Comparison of ENCODE assay signal across 9 mouse cellular contexts in the genomic region with DNA sequence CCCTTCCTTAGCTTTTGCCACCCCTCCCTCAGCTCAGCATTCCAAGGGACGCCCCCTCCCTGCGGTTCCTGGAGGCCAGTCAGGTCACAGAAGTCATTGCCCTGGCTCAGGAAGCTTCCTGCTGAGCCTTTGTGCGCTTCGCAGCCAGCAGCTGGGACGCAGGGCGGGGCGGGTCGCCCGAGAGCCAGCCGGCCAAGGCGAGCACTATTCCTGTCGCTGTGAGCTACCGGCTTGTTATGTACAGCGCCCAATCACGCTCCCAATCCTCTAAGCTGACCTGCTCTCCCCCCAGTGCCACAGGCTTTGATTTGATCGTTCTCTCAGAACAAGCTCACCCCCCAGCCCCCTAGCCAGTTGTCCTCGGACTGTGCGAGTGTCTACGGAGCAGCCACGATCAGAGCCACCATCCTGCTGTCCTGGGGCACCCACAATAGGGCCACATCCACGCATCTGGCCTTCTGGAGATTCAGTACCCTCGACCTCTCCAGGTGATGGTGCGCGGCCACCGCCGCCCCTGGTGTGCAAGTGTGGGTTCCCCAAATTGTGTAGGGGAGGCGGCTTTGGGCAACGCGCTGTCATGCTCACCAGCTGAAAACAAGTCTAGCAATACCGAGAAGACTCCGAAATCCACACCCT. TPM values are rescaled to one million over a fixed set of nuclear protein-coding genes. Genes with fewer than 3 reads are reported as not detected.
DNase-seq lines count a peak whose midpoint lies in the region; ATAC-seq lines count a peak whose summit lies in the region.
"Had no signal": no experiment of that assay in that cellular context is flagged by ENCODE, and none has a peak within 500 bp of the region (broad histone marks: within the 10 kb centered on the region; RNA-seq: fewer than 3 reads in every experiment).

No protein-coding gene starts in this region.

- H3K27me3 ChIP-seq in kidney, embryonic 16.5 days (ENCODE audit: insufficient read depth, low read length), result peaks cover 4% of the 10 kb centered on the region; the same call in 1 of the 2 replicates
- no peaks in the 10 kb centered on the region for H3K27me3 ChIP-seq in neural tube, embryonic 15.5 days (replicated peaks)

- H3K27ac ChIP-seq in kidney, embryonic 16.5 days (ENCODE audit: low read length), result no peak overlapping the region
- H3K27ac ChIP-seq in neural tube, embryonic 15.5 days (replicated peaks), result no peak overlapping the region

- H3K4me2 ChIP-seq in kidney, embryonic 16.5 days (replicated peaks; ENCODE audit: low read depth, low read length), result peak overlapping the region; percentile 63
- H3K4me2 ChIP-seq in neural tube, embryonic 15.5 days, result peak overlapping the region; percentile 56

- no peaks in the 10 kb centered on the region for H3K9me3 ChIP-seq in kidney, embryonic 16.5 days (ENCODE audit: low read length)
- H3K9me3 ChIP-seq in neural tube, embryonic 15.5 days (replicated peaks), result no peaks in the 10 kb centered on the region

- no peaks in the 10 kb centered on the region for H3K4me1 ChIP-seq in kidney, embryonic 16.5 days (ENCODE audit: insufficient read depth, low read length)
- peaks cover 7% of the 10 kb centered on the region for H3K4me1 ChIP-seq in neural tube, embryonic 15.5 days

- ATAC-seq in kidney, embryonic 16.5 days (ENCODE audit: low FRiP score, low TSS enrichment), result peak; percentile 79
- peak; percentile 48; the same call in 1 of the 2 replicates for ATAC-seq in common myeloid progenitor, adult 5-6 weeks (replicated peaks; ENCODE audit: low read depth, poor library complexity, severe bottlenecking)
- ATAC-seq in neural tube, embryonic 15.5 days (ENCODE audit: low FRiP score), result peak; percentile 67
- ATAC-seq in CD4-positive, CD25-positive, alpha-beta regulatory T cell, adult 4 months, result no peak

- H3K9ac ChIP-seq in kidney, embryonic 16.5 days (replicated peaks; ENCODE audit: low read length), result no peak overlapping the region
- no peak overlapping the region for H3K9ac ChIP-seq in neural tube, embryonic 15.5 days (replicated peaks)

- H3K36me3 ChIP-seq in kidney, embryonic 16.5 days (ENCODE audit: insufficient read depth, low read length), result no peaks in the 10 kb centered on the region
- H3K36me3 ChIP-seq in neural tube, embryonic 15.5 days, result no peaks in the 10 kb centered on the region

- WGBS in kidney, embryonic 16.5 days, result 15% methylated on average over 31 of the region's 31 CpGs
- 20% methylated on average over 31 of the region's 31 CpGs for WGBS in neural tube, embryonic 15.5 days

- H3K4me3 ChIP-seq in kidney, embryonic 16.5 days (ENCODE audit: low read length), result peak overlapping the region; percentile 34
- H3K4me3 ChIP-seq in neural tube, embryonic 15.5 days (replicated peaks), result peak overlapping the region; percentile 21

- no peak for DNase-seq in kidney, adult 18-20 months
- peak; percentile 33 to 65 for DNase-seq in heart, adult 18-20 months
- DNase-seq in kidney, postnatal 14 days, result peak; percentile 2
- DNase-seq in thymus, adult 18-20 months, result no peak

RNA-seq across cellular contexts. Expression of gene Klhl34, which starts 0.5 kb away (rescaled TPM):
- polyA plus RNA-seq in kidney, embryonic 16.5 days (2015; fragmentation: Nextera tagmentation; extraction: Ambion mirVana), result 0.24 and 0.30 TPM in 2 replicates
- not detected in 2 replicates for total RNA-seq in common myeloid progenitor, adult 5-6 weeks (2017)
- total RNA-seq in heart, adult 18-20 months (2021), result 1 to 10 TPM; 4.5 to 7.4 TPM
- polyA plus RNA-seq in neural tube, embryonic 15.5 days (2015; fragmentation: Nextera tagmentation; extraction: Ambion mirVana), result 1.5 and 1.6 TPM in 2 replicates
- polyA plus RNA-seq in CD4-positive, CD25-positive, alpha-beta regulatory T cell, adult 4 months (2017; shearing (Covaris generic)), result not detected
- polyA plus RNA-seq: gonadal fat pad, adult 2 months had no signal

Comparison
In these comparisons a context has a peak if more than half of its experiments do, and no peak if none do; other contexts are left out.
1. DNase-seq: peak in heart, adult 18-20 months (2 of 2) and kidney, postnatal 14 days (single experiment); none in kidney, adult 18-20 months (single experiment) and thymus, adult 18-20 months (0 of 2).